Mouse (Mus musculus): ENCODE measurements at regions not wholly inside any gene's neighbourhood (a gene's known extent, or its start where the extent isn't known, plus 50 kb on each side); places are given as distances from the start of the nearest gene placed in this dataset.

DNA sequence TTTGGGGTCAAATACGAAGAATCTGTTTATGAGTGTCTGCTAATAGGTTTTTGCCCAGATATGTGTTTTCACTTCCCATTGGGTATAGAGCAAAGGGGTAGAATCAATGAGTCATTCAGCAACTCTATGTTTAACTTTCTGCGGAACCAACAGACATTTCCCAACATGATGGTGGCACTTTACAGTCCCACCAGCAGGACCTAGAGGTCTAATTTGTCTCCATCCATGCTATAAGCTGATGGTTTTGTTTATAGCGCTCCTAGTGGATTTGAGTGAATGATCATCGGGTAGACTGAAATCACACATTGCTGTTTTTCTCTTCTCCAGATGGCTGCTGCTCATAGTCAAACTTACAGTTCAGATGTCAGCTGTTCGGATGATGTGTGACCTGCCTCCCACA, 99.7 kb upstream of the Arid5b start:
- intact Hi-C loops (cut with DNase I) = no loop called here
- TF ChIP-seq CTCF (IDR thresholded peaks at IDR 0.05) = no peak
- no peak overlapping the region for H3K4me3 ChIP-seq
- no peak overlapping the region for H3K27ac ChIP-seq
- DNase-seq = no peak

DNA sequence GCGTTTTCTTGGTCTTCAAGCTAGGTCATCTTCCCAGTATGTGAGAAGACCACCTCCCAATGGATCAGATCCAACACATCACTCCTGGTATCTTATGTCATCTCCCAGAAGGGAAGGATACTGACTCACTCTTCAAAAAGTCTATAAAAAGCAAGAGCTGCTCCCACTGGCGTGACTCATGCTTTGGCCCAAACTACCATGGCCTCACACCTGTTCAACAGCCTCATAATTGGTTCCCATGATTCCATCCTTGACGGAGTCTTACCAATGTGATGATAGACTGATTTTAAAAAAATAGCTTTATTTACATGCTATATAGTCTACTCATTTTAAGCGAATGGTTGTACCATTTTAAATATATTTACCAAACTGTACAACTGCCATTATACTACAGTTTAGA, 98.9 kb upstream of the Arid5b start:
- H3K4me3 ChIP-seq = no peak overlapping the region
- intact Hi-C loops (cut with DNase I) = no loop called here
- TF ChIP-seq CTCF (IDR thresholded peaks at IDR 0.05) = no peak
- no peak for DNase-seq
- H3K27ac ChIP-seq = no peak overlapping the region

DNA sequence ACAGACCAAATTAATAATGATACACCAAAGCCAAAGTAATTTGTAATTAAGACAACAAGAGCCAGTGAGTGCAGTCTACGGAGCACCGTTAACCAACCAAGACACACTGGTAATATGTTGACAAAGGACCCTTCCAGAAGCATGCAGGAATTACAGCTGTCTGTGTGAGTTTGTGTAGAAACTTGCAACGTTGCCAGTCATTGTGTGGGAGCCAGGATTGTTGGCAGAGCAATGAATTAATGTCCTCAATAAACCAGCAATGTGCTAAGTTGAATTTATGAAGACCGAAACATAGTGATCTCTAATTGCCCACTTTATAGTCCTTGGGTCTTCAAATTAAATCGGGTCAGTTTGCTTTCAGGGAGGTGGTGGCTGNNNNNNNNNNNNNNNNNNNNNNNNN, 95.3 kb upstream of the Arid5b start:
- TF ChIP-seq CTCF (IDR thresholded peaks at IDR 0.05) = no peak

DNA sequence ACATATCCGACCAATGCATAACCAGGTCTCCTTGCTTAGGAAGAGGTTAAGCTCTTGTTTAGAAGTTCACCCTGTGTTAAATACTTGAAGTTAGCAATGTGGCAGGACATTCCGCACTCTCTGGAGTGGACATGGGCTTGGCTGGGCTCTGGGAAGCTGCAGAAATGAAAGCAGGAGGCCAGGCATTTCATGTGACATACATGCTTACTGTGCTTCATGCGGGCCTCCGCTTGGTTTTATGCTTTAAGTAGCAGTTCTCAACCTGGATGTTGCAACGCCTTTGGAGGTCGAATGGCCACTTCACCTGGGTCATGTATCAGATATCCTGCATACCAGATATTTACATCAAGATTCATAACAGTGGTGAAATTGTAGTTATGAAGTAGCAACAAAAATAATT, 93.2 kb upstream of the Arid5b start:
- no peak overlapping the region for H3K4me3 ChIP-seq

More for the DNA sequence above, 95.3 kb upstream of the Arid5b start:
- Histone ChIP-seq H3K27ac (no peak overlapping the region), H3K4me3 (no peak overlapping the region)
- no peak for DNase-seq
- intact Hi-C loops (cut with DNase I) = no loop called here

DNA sequence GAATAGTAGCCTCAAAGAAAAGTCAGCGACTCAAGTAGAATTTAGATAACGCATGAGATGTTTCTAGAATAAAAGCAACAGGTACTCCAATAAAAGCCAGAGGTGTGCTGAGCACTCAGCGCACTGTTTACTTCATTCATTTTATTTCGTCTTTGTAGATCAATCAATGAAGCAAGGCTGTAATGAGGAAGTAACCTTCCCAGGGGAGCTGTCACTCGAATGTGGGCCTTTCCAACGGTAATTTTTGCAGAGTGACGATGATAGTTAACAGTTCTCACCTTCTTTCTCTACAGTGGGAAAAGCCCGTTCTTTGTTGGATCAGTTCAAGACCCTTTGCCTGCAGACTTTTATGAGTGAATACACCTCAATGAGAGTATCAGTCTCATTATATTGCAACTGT, 92.4 kb upstream of the Arid5b start:
- no peak for TF ChIP-seq CTCF (IDR thresholded peaks at IDR 0.05)
- Histone ChIP-seq H3K27ac (no peak overlapping the region), H3K4me3 (no peak overlapping the region)
- no peak for DNase-seq
- intact Hi-C loops (cut with DNase I) = no loop called here

More for the DNA sequence above, 93.2 kb upstream of the Arid5b start:
- intact Hi-C loops (cut with DNase I) = no loop called here
- TF ChIP-seq CTCF (IDR thresholded peaks at IDR 0.05) = no peak
- DNase-seq = no peak
- no peak overlapping the region for H3K27ac ChIP-seq

DNA sequence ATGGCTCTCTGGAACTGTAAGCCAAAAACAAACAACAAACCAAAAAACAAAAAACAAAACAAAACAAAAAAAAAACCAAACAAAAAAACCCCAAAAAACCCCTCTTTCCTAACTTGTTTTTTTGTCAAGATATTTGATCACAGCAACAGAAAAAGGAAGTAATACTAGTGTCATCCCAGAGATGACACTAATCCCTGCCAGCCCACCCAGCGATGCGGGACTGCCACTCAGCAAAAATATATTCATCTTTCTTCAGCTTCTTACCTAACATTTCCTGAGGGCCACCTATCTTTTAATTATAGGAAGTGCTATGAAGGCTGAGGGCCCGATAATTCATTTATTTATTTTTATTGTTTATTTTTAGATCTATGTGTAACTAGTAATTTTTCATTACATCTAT, 88.3 kb upstream of the Arid5b start:
- intact Hi-C loops (cut with DNase I) = no loop called here
- no peak for TF ChIP-seq CTCF (IDR thresholded peaks at IDR 0.05)
- DNase-seq = no peak
- no peak overlapping the region for H3K4me3 ChIP-seq
- H3K27ac ChIP-seq = no peak overlapping the region

DNA sequence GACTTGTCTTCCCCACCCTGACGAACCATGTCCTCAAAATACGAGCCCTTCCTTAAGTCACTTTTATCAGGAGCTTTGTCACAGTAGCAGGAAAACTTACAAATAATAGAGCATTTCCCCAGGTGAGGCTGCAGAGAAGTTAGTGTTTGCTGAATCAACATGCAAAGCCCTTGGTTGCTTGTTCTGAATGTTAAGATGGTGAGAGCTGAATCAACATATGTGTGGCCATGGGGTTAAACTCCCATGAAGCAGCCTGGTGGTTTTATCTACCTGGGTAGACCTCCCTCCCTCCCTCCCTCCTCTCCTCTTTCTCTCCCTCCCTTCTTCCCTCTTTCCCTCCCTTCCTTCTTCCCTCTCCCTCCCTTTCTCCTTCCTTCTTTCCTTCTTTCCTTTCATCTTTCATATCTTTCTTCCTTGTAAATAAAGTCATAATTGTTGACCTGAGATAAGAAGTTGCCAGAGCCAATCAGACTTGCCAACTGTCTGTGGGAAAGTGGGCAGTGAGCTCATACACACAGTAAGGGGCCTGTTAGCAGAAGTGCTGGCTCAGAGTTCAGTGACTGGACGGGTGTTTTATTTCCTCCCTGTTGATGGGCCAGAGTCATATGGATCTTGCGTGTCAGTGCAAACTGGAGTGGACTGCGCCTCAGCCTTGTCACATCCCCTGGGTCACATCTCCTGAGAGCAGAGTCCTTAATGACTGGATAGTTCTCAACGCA, 82.4 kb upstream of the Arid5b start:
- Histone ChIP-seq H3K4me3 (no peak overlapping the region), H3K27ac (no peak overlapping the region)
- no peak for DNase-seq
- intact Hi-C loops (cut with DNase I) = no loop called here
- no peak for TF ChIP-seq CTCF (IDR thresholded peaks at IDR 0.05)

DNA sequence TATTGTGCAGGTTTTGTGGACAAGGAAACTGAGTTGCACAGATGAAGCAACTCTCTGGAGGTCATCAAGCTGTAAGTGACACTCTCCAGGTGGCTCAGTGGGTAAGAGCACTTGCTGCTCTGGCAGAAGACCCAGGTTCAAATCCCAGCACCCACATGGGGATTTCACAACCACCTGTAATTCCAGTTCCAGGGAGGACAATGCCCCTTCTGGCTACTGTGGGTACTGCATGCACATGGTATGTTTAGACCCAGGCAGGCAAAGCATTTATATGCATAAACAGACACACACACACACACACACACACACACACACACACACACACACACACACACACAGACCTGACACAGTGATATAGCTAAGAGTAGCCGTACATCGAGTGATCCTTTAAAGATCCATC, 80.6 kb upstream of the Arid5b start:
- no peak for DNase-seq
- intact Hi-C loops (cut with DNase I) = loop anchor here (5.0 kb wide), 3 partner anchors 77 to 103 kb away; no protein-coding TSS in a partner anchor
- H3K27ac ChIP-seq = no peak overlapping the region
- H3K4me3 ChIP-seq = no peak overlapping the region
- peak; percentile 33 for TF ChIP-seq CTCF (IDR thresholded peaks at IDR 0.05)

DNA sequence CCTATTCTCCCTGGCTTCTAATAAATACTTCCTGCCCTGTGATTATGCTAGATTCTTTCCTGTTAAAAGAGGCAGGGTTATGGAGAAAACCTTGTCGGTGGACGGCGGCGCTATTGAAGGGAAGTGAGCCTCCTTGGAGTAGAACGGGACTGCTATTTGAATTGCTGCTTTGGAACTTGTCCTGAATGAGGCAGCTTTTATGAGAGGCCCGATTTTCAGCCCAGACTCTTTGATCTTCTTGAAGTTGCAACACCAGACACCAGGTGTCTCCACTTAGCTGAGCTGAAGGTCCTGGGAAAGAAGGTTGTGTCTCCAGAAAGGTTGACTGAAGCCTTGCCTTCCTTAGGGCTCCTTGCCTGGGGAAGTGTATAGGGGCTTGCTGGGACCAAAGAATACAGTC, 78.4 kb upstream of the Arid5b start:
- TF ChIP-seq CTCF (IDR thresholded peaks at IDR 0.05) = peak; percentile 48
- H3K27ac ChIP-seq = peak overlapping the region; percentile 84; the same call in 1 of the 2 replicates
- no peak overlapping the region for H3K4me3 ChIP-seq
- intact Hi-C loops (cut with DNase I) = loop anchor here (5.0 kb wide), 3 partner anchors 75 to 105 kb away; no protein-coding TSS in a partner anchor
- peak; percentile 26 for DNase-seq

DNA sequence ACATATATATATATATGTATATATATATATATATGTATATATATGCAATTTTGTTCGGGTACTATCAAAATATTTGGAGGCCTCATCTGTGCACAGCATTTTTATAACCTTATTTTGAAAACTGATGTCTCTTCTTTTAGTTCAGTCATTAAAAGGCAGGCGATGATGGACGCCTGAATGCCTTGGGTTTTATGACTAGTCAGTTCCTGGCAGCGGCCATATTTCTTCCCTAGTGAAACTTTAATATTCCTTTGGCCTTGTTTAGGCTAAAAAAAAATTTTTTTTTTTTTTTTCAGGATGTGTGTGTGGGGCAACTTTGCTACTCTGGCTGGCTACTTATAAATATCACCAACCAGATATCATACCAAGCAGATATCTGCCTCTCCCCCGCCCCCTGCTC, 78.0 kb upstream of the Arid5b start:
- intact Hi-C loops (cut with DNase I) = loop anchor here (5.0 kb wide), 3 partner anchors 74 to 106 kb away; no protein-coding TSS in a partner anchor
- DNase-seq = no peak
- TF ChIP-seq CTCF (IDR thresholded peaks at IDR 0.05) = no peak
- no peak overlapping the region for H3K4me3 ChIP-seq
- peak overlapping the region; percentile 84; the same call in 1 of the 2 replicates for H3K27ac ChIP-seq

DNA sequence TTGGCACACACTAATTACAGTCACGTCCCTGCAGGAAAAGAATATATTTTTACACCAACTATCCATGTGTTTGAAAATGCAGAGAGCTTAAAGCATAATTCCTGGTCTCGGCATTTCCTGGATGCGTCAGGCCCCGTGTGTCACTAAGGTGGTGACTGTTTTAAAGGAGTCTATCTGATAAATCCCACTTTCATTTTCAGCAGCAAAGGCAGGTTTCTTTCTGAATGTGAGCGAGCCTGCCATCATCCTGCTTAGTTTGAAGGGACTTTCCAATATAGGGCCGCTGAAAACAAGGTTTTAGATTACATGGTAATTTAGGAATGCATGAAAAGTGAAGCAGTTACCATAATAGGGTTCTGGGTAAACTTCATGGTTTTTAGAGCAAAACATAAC, 77.5 kb upstream of the Arid5b start:
- Histone ChIP-seq H3K27ac (peak overlapping the region; percentile 84), H3K4me3 (peak overlapping the region; percentile 44)
- TF ChIP-seq CTCF (IDR thresholded peaks at IDR 0.05) = no peak
- intact Hi-C loops (cut with DNase I) = loop anchor here (5.0 kb wide), 3 partner anchors 74 to 106 kb away; no protein-coding TSS in a partner anchor
- no peak for DNase-seq

DNA sequence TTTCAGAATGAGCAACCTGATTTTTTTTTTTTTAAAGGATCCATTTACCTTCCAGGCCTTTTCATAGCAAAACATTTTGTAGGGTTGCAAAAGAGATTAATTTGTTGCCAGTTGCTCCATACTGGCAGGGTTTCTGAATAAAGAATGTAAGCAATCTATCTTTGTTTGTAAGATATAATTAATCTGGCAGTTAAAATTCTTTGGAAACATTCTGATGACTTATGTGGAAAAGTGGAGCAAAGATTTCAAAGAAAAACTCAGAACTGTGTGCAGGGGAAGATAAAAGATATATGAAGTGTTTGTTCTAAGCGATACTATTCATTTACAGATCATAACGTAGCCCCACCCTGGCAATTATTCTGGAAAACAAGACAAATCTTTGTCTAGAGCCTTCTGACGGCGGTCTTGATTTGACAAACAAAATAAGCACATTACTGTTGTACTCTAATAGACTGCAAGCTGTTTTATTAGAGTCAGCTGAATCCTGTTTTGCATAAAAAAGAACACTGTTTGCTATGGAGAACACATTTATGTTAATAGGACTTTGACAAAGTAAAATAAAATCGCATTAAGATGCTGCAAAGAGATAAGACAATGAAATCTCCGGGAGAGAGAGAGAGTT, 77.0 kb upstream of the Arid5b start:
- TF ChIP-seq CTCF (IDR thresholded peaks at IDR 0.05) = no peak
- peak overlapping the region; percentile 44 for H3K4me3 ChIP-seq
- intact Hi-C loops (cut with DNase I) = loop anchor here (5.0 kb wide), 3 partner anchors 73 to 107 kb away; no protein-coding TSS in a partner anchor
- no peak for DNase-seq
- H3K27ac ChIP-seq = peak overlapping the region; percentile 84
